Mouse (Mus musculus): ENCODE measurements around the gene Szrd1.
A peak's percentile ranks its signal among the peaks of the same experiment; 100 is the strongest.

The Szrd1 gene

GRCm38 (mm10) chr4:141067516-141068046, 72.0 kb downstream of the Szrd1 start:
- no peak for DNase-seq (ENCODE audit: low read depth)

- no peak for DNase-seq (ENCODE audit: low read depth)
These were observed 72.7 kb downstream of the Szrd1 start for GRCm38 (mm10) chr4:141066709-141067515.

- peak; percentile 86 for DNase-seq (ENCODE audit: low read depth)
These were observed 74.5 kb downstream of the Szrd1 start for GRCm38 (mm10) chr4:141065123-141065522.

GRCm38 (mm10) chr4:141064104-141064659, 75.4 kb downstream of the Szrd1 start:
- DNase-seq (ENCODE audit: low read depth) = no peak

Measured in c-Kit-positive CD71-negative TER-119-negative erythroid progenitor cells, embryonic 14.5 days (primary cell).